Mouse (Mus musculus): ENCODE results near the gene Ganc.

- TF ChIP-seq CTCF (IDR thresholded peaks at IDR 0.05; ENCODE audit: insufficient read depth, low read length) = no peak
- TF ChIP-seq POLR2A (IDR thresholded peaks at IDR 0.05; ENCODE audit: borderline replicate concordance, extremely low read depth, low read depth, low read length) = no peak
Observed at GRCm38 (mm10) chr2:120469220-120469619, 65.5 kb downstream of the Ganc start.
